Mouse (Mus musculus) adrenal gland, postnatal 25 days (tissue): ENCODE measurements at regions not wholly inside any gene's neighbourhood (a gene's known extent, or its start where the extent isn't known, plus 50 kb on each side); places are given as distances from the start of the nearest gene placed in this dataset.

Source experiments
- DNase-seq: peaks from one replicate; pipeline ENCODE4 v3.0.0; 2021; ENCODE audit warnings: mixed read lengths

- no peak for DNase-seq
Measured at GRCm38 (mm10) chr13:107904051-107904740, 140.1 kb upstream of the Smim15 start.

DNA sequence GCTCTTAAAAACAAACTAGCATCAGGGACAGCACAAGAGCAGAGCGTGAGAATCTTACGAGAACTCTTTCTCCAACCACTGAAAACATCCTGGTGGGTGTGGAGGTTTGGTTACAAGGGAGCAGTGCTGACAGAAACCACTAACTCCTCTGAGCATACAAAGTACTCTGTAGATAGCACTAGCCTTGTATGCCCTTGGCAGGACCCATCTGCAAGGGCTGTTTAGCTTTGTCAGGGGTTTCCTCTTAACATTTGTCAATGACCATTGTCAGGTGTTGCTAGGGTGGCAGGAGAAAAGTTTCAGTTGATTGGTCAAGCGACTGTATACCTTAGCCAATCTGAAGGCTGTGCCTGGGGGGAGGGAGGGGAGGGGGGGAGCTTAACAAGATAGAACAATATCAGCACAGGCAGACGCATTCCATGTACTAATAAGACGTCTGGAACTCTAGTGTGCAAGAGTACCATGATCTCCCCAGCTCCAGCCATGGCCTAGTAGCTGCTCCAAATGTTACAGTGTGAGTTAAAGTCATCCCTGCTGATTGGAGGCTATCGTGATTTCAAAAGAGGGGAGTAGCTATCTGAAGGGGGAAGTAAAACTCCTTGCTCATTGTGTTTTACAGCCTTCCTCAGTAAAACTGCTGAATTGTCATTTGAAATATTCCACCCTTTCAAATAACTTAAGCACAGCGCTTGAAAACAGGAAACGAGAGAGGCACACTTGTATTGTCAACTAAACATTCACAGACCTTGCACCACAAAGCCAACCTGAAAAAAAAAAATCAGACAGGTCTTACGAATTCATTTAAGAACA, 140.9 kb upstream of the Smim15 start:
- no peak for DNase-seq

DNA sequence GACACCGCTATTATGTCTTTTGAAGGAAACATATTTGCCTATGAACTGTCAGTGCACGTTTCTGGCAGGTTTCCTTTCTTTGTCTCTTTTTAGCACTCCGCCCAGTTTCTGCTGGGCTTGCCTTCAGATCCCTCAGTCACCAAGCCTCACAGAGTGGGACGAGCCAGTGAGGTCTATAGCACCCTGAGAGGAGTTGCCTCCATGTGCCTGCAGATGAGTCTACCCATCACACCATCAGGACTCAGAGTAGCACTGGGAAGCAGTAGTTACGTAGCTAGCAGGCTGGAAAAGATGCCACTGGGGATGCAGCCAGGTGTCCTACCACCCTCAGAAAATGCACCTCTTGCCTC, 141.5 kb upstream of the Smim15 start:
- no peak for DNase-seq

DNA sequence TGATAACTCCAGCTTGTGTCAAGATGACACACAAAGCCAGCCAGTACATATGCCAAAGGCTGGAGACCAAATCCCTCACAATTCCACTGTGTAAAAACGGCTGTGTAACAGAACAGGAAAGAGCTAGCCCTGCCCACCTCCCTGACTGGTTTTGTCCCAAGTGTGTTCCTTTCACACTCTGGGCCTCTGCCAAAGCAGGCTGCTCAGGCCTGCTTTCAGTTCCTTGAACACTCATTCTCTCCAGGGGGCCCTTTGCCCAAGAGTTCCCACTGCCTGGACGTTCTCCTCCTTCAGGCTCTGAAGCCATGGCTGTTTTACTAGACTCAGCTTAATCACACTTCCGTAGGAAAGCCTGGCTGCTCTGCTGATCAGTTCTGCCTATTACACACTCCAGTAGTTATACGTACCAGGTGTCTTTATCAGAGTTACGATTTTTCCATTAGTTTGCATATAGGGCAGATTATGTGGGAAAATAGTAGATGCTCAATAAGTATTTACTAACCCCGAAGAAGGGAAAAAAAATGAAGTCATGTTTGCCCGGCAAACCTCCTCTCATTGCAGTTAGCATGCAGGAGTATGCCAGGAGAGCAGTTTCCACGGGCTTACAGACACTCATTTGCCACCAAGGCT, 144.5 kb upstream of the Smim15 start:
- no peak for DNase-seq

- no peak for DNase-seq
Measured at GRCm38 (mm10) chr13:107897646-107898045, 146.6 kb upstream of the Smim15 start.

GRCm38 (mm10) chr13:107897184-107897583, 147.1 kb upstream of the Smim15 start:
- no peak for DNase-seq

DNA sequence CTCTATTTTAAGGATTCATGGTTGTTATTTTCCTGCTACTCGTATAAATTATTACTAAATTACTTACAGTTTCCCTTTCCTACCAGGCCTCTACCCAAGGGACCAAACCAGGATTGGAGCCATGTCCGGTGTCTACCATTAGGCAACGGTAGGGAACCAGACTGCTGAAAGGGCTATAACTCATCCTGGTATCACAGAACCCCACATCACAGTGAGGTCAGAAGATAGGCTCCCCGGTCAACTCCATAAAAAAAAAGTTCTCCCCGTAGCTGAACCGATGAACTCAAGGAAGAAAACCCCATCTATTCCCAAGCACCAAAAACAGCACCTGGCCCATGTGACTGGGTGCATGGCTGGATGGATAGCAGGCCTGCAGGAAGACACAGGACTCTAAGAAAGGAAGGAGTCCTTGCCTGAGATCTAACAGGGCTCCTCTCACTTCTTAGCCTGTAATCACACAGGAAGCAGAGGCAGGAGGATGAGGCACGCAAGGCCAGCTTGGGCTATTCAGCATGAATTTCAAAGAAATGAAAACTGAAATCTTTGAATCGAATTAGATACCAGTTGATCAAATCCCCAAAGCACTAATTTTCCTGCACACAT, 150.6 kb upstream of the Smim15 start:
- DNase-seq: no peak

DNA sequence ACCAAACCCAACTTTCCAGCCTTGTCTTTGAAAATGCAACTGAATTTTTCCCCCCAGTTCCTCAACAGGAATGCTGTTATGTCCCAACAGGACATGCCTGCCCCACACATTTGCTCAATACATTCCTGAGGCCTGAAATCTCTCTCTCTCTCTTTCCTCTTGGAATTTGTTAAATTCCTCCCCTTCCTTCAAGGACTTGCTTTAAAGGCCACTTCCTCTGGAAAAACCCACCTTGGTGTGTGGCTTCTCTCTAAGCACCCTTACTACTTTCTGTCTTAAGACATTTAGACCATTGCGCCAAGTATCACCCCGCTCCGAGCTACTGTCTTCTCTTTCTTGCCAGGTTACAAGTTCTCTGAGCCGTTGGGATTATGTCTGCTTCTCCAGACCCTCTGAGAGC, 151.2 kb upstream of the Smim15 start:
- DNase-seq: no peak

DNA sequence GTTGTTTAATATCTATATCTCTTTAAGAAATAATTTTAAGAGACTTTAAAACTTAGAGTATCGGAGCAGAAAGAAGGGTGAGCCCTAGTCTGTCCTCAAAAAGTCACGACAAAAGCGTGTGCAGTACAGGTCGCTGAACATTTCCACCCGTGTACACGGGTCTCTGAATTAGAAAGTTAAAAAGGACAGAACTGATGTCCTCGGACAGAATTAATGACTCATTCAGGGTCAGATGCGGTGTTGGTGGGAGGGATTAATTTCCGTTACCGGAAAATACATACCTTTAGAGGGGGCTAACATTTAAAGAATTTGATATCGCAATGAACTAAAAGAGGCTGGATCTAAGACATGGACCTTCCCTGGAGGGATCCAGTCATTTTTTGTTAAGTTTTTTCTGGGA, 152.3 kb upstream of the Smim15 start:
- no peak for DNase-seq

- DNase-seq: peak; percentile 75
Measured at GRCm38 (mm10) chr13:107890866-107891821, 153.1 kb upstream of the Smim15 start.

GRCm38 (mm10) chr13:107889985-107890865, 154.0 kb upstream of the Smim15 start:
- peak; percentile 99 for DNase-seq

- no peak for DNase-seq
Measured at GRCm38 (mm10) chr13:107889588-107889984, 154.7 kb upstream of the Smim15 start.

DNA sequence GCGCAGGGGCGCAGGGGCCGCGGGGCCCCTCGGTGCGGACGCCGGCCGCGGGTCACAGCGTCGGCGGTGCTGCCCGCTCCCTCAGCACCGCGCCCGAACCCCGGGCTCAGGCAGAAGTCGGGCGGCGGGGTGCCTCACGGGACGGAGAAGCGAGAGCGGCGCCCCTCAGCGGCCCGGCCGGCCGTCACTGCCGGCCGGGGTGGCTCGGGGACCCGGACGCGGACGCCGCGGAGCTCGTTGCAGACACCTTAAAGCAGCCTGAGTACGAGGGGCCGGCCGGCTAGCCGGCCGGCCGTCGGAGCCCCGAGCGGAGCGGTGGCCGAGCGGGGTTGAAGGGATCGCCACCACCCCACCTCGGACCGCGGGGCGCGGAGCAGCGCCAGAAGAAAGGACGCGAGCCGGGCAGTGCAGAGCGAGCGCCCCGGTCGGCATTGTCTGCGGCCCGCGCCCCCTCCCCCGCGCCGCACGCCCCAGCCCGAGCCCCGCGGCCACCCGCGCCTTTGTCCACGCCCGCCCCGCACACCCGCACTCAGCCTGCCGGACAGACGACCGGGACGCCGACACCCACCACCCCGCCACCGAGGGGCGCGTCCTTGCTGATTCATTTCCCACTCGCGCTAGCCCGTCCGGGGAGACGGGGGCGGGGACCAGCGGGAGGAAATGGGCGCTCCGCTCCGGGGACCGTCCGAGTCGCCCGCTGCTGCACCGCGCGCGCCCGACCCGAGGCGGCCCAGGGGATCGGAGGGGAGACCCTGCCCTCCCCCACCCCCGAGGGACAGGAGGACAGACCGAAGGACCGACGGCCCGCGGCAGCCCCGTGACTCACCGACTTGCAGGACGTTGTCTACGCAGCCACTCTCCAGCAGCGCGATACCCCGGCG, 155.4 kb upstream of the Smim15 start:
- DNase-seq: peak; percentile 71

- DNase-seq: no peak
Measured at GRCm38 (mm10) chr13:107888231-107888555, 156.1 kb upstream of the Smim15 start.

GRCm38 (mm10) chr13:107887366-107888230, 156.6 kb upstream of the Smim15 start:
- no peak for DNase-seq

- DNase-seq: no peak
Measured at GRCm38 (mm10) chr13:107884836-107885235, 159.4 kb upstream of the Smim15 start.

- no peak for DNase-seq
Measured at GRCm38 (mm10) chr13:107882337-107882736, 161.9 kb upstream of the Smim15 start.

DNA sequence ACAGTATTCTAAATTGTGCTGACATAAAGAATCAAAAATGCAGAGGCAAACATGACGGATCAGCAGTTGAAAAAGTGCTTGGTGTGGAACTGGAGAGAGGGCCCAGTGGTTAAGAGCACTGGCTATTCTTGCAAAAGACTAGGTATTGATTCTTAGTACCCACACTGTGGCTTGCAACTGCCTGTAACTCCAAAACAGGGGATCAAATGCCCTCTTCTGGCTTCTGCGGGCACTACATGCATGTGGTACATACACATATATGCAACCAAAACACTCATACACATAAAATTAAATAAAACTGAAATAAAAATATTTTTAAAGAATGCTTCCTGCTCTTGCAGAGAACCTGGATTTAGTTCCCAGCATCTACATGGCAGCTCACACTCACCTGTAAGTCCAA, 163.7 kb upstream of the Smim15 start:
- no peak for DNase-seq

DNA sequence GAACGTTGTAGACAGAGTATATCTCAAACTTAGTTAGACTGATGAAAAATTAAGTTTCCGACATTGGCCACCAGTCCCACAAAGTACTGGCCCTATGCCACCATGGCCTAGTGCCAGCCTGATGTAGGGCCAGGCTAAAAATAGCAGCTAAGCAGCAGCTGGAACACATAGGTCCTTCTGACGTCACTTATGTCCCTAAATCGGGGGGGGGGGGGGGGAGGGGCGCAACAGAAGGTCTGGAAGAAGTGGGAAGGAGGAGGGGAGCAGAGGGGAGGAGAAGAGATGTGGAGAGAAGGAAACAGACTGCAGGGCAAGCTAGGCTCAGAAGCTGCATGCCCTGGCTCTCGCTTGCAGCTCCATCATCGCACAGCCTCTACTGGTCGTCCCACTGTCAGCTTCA, 164.7 kb upstream of the Smim15 start:
- DNase-seq: peak; percentile 72
